Mouse (Mus musculus) hindbrain, embryonic 12.5 days (tissue): ENCODE measurements around the gene C130073F10Rik. TPM values are rescaled to one million over a fixed set of nuclear protein-coding genes. Genes with fewer than 3 reads are reported as not detected.
"Not testable (repeated sequence)": the region's sequence is repeated elsewhere in the genome, so short reads cannot be mapped to it uniquely, and the experiment has no call there.

Source experiments
- ATAC-seq: fragments of 200-750 bp; cut with Nextera tagmentation; 2 replicates; pipeline ENCODE4 v1.8.0; 2017; ENCODE audit warnings: moderate TSS enrichment; ENCODE audit not compliant: low FRiP score
- H3K27ac ChIP-seq: fragments of 300-500 bp; sonication (generic); 2 replicates; pipeline ENCODE4 v1.5.1; 2016; ENCODE audit warnings: mild to moderate bottlenecking
- H3K27me3 ChIP-seq: fragments of 300-500 bp; sonication (generic); 2 replicates; pipeline ENCODE4 v1.6.1; 2016; ENCODE audit warnings: mild to moderate bottlenecking
- H3K36me3 ChIP-seq: fragments of 300-500 bp; sonication (generic); 2 replicates; pipeline ENCODE4 v1.6.1; 2016; ENCODE audit warnings: mild to moderate bottlenecking
- H3K4me1 ChIP-seq: fragments of 300-500 bp; sonication (generic); 2 replicates; pipeline ENCODE4 v1.6.1; 2016
- H3K4me2 ChIP-seq: fragments of 300-500 bp; sonication (generic); replicated peaks from 2 replicates; pipeline ENCODE4 v1.6.1; 2016; ENCODE audit warnings: mild to moderate bottlenecking
- H3K4me3 ChIP-seq: fragments of 300-500 bp; sonication (generic); 2 replicates; pipeline ENCODE4 v1.5.1; 2016; ENCODE audit warnings: mild to moderate bottlenecking
- H3K9ac ChIP-seq: fragments of 300-500 bp; sonication (generic); 2 replicates; pipeline ENCODE4 v1.6.1; 2016; ENCODE audit warnings: mild to moderate bottlenecking, moderate library complexity
- H3K9me3 ChIP-seq: fragments of 300-500 bp; sonication (generic); replicated peaks from 2 replicates; pipeline ENCODE4 v1.6.1; 2016; ENCODE audit warnings: mild to moderate bottlenecking
- WGBS: fragments of 180-500 bp; shearing (Covaris S2); methylation state at CpG from one replicate; pipeline ENCODE4 v1.1.7; 2016; 5-methylcytosine and 5-hydroxymethylcytosine counted together
- polyA plus RNA-seq: library from polyadenylated mRNA; unstranded; fragments of >200 nt; fragmentation: Nextera tagmentation; extraction: Ambion mirVana; gene quantifications from 2 replicates; pipeline ENCODE4 v1.2.1, GENCODE M21; 2016

C130073F10Rik gene
- polyA plus RNA-seq, result not detected in 2 replicates

- H3K9ac ChIP-seq, result no peak within 1 kb of the TSS
- H3K4me1 ChIP-seq, result no peaks in the 10 kb centered on the region
- H3K4me2 ChIP-seq, result no peak within 1 kb of the TSS
- H3K4me3 ChIP-seq, result no peak within 1 kb of the TSS
- H3K9me3 ChIP-seq, result no peaks in the 10 kb centered on the region
- H3K27me3 ChIP-seq, result no peaks in the 10 kb centered on the region
- ATAC-seq, result no peak
- H3K36me3 ChIP-seq, result no peaks in the 10 kb centered on the region
- H3K27ac ChIP-seq, result no peak within 1 kb of the TSS
- 86% methylated on average over 7 of the region's 7 CpGs for WGBS
Observed at GRCm38 (mm10) chr4:101893656-101894420, at the start of gene C130073F10Rik. Gene C130073F10Rik, minus strand, starts transcription at chr4:101893789.

GRCm38 (mm10) chr4:101940107-101940506 is 46.5 kb upstream of the C130073F10Rik start, which contains the start of gene Gm12794:
Gene Gm12794, plus strand, starts transcription at chr4:101940407.
- not testable (repeated sequence) for H3K4me2 ChIP-seq, H3K9ac ChIP-seq, H3K27me3 ChIP-seq, H3K27ac ChIP-seq, H3K4me3 ChIP-seq, H3K4me1 ChIP-seq, H3K36me3 ChIP-seq, ATAC-seq, H3K9me3 ChIP-seq
- 88% methylated on average over 2 of the region's 2 CpGs for WGBS

GRCm38 (mm10) chr4:101908821-101909220 is 15.2 kb upstream of the C130073F10Rik start, which contains the start of gene Gm12800:
Gene Gm12800, plus strand, starts transcription at chr4:101909121.
- H3K27me3 ChIP-seq, H3K4me1 ChIP-seq, H3K4me3 ChIP-seq, H3K4me2 ChIP-seq, H3K36me3 ChIP-seq, H3K9me3 ChIP-seq, H3K27ac ChIP-seq, ATAC-seq, H3K9ac ChIP-seq: not testable (repeated sequence)
- WGBS, result 90% methylated on average over 2 of the region's 2 CpGs

- Histone ChIP-seq H3K4me1 (no peaks in the 10 kb centered on the region), H3K36me3 (no peaks in the 10 kb centered on the region), H3K27ac (no peak overlapping the region), H3K9me3 (no peaks in the 10 kb centered on the region), H3K9ac (no peak overlapping the region), H3K27me3 (no peaks in the 10 kb centered on the region), H3K4me2 (no peak overlapping the region), H3K4me3 (no peak overlapping the region)
- no peak for ATAC-seq
Observed at GRCm38 (mm10) chr4:101889377-101889776, 4.2 kb downstream of the C130073F10Rik start.

GRCm38 (mm10) chr4:101883641-101884040 is 9.9 kb downstream of the C130073F10Rik start:
- Histone ChIP-seq H3K4me3 (no peak overlapping the region), H3K4me1 (no peaks in the 10 kb centered on the region), H3K9me3 (no peaks in the 10 kb centered on the region), H3K27ac (no peak overlapping the region), H3K4me2 (no peak overlapping the region), H3K27me3 (no peaks in the 10 kb centered on the region), H3K9ac (no peak overlapping the region), H3K36me3 (no peaks in the 10 kb centered on the region)
- ATAC-seq, result no peak
- 46% methylated on average over 3 of the region's 3 CpGs for WGBS

GRCm38 (mm10) chr4:101875687-101876086 is 17.9 kb downstream of the C130073F10Rik start:
- H3K4me2 ChIP-seq, H3K36me3 ChIP-seq: not testable (repeated sequence)
- WGBS, result 83% methylated on average over 15 of the region's 15 CpGs

GRCm38 (mm10) chr4:101872031-101872430 is 21.6 kb downstream of the C130073F10Rik start:
- not testable (repeated sequence) for H3K4me2 ChIP-seq, ATAC-seq, H3K27ac ChIP-seq, H3K4me3 ChIP-seq, H3K27me3 ChIP-seq, H3K9ac ChIP-seq, H3K36me3 ChIP-seq, H3K9me3 ChIP-seq, H3K4me1 ChIP-seq
- WGBS, result 61% methylated on average over 2 of the region's 2 CpGs

More at GRCm38 (mm10) chr4:101875687-101876086, 17.9 kb downstream of the C130073F10Rik start:
- not testable (repeated sequence) for H3K9ac ChIP-seq, H3K27me3 ChIP-seq, H3K4me1 ChIP-seq, ATAC-seq, H3K9me3 ChIP-seq, H3K4me3 ChIP-seq, H3K27ac ChIP-seq

- H3K4me2 ChIP-seq, result no peak overlapping the region
- no peaks in the 10 kb centered on the region for H3K36me3 ChIP-seq
- H3K27me3 ChIP-seq, result no peaks in the 10 kb centered on the region
- no peak overlapping the region for H3K9ac ChIP-seq
- H3K27ac ChIP-seq, result no peak overlapping the region
- H3K4me1 ChIP-seq, result no peaks in the 10 kb centered on the region
- no peak overlapping the region for H3K4me3 ChIP-seq
- WGBS, result 89% methylated on average over 6 of the region's 6 CpGs
- no peak for ATAC-seq
- H3K9me3 ChIP-seq, result no peaks in the 10 kb centered on the region
Observed at GRCm38 (mm10) chr4:101862289-101862688, 31.3 kb downstream of the C130073F10Rik start.

GRCm38 (mm10) chr4:101860873-101861272 is 32.7 kb downstream of the C130073F10Rik start:
- no peak for ATAC-seq
- Histone ChIP-seq H3K9ac (no peak overlapping the region), H3K27me3 (no peaks in the 10 kb centered on the region), H3K4me3 (no peak overlapping the region), H3K4me2 (no peak overlapping the region), H3K27ac (no peak overlapping the region), H3K9me3 (no peaks in the 10 kb centered on the region), H3K4me1 (no peaks in the 10 kb centered on the region), H3K36me3 (no peaks in the 10 kb centered on the region)
- 46% methylated on average over 5 of the region's 6 CpGs for WGBS

- peaks cover 17% of the 10 kb centered on the region for H3K9me3 ChIP-seq
Observed at GRCm38 (mm10) chr4:101850908-101851307, 42.7 kb downstream of the C130073F10Rik start.

GRCm38 (mm10) chr4:101843923-101844322 is 49.7 kb downstream of the C130073F10Rik start, which contains the start of gene B020004J07Rik:
Gene B020004J07Rik, minus strand, starts transcription at chr4:101844023.
- not testable (repeated sequence) for H3K27ac ChIP-seq, H3K4me2 ChIP-seq, H3K9me3 ChIP-seq, H3K4me1 ChIP-seq, H3K36me3 ChIP-seq, H3K4me3 ChIP-seq, H3K9ac ChIP-seq, ATAC-seq, H3K27me3 ChIP-seq
- WGBS, result 86% methylated on average over 4 of the region's 4 CpGs

More at GRCm38 (mm10) chr4:101850908-101851307, 42.7 kb downstream of the C130073F10Rik start:
- Histone ChIP-seq H3K4me2 (no peak overlapping the region), H3K36me3 (no peaks in the 10 kb centered on the region), H3K27ac (no peak overlapping the region), H3K4me3 (no peak overlapping the region), H3K27me3 (no peaks in the 10 kb centered on the region), H3K4me1 (no peaks in the 10 kb centered on the region), H3K9ac (no peak overlapping the region)
- no peak for ATAC-seq
- 71% methylated on average over 2 of the region's 2 CpGs for WGBS
